8 mouse cellular contexts compared by ENCODE assay signal in the genomic region with DNA sequence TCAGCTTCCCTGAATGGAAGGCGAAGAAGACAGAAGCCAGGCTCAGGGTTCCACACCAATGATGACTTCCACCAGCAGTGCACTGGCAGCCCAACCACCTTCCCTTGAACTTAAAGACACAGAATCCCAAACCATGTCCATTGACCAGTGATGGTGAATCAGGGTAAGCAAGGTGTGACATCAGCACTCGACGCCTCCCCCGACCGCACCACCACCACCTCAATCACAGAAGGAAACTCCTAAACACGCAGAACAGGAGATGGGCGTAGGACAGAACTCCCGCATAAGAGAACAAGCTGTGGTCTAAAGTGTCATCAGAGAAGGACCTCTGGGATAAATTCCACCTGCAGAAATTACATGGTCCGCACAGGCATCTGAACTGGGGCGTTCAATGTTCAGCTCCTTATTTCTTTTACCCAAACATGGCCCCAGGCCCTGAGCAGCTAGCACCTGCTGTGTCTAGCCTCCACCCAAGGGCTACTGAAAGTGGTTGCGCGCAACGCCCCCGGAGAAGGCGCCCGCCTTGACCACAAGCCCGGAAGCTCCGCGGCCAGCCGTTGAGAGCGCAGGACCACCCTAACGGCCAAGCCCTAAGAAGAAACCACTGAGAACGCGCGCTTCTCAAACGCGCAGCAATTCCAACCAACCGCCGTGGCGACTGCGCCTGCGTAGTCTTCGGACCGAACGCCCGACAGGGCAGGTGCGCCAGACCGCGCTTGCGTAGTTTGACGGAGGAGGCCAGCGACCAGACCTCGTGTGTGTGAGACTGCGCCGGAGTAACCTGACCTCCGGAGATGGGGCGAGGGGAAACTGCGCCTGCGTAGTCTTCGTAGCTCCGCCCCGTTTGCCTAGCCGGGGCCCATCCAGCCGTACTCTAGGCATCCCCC. TPM values are rescaled to one million over a fixed set of nuclear protein-coding genes. Genes with fewer than 3 reads are reported as not detected.
A peak's percentile ranks its signal among the peaks of the same experiment; 100 is the strongest.
DNase-seq lines count a peak whose midpoint lies in the region; ATAC-seq and TF ChIP-seq lines count a peak whose summit lies in the region.

No protein-coding gene starts in this region.

- intact Hi-C loops in heart, postnatal 36 days (cut with DNase I): loop anchor here (5.0 kb wide), 2 partner anchors 66 to 116 kb away; a partner anchor contains a TSS

- H3K9me3 ChIP-seq in G1E (replicated peaks): no peaks in the 10 kb centered on the region
- H3K9me3 ChIP-seq in forebrain, embryonic 16.5 days (ENCODE audit: control insufficient read depth, low read length): no peaks in the 10 kb centered on the region
- H3K9me3 ChIP-seq in lung, embryonic 14.5 days (ENCODE audit: low read depth, low read length): no peaks in the 10 kb centered on the region

- H3K36me3 ChIP-seq in G1E (replicated peaks): peaks cover 18% of the 10 kb centered on the region
- H3K36me3 ChIP-seq in forebrain, embryonic 16.5 days (ENCODE audit: control insufficient read depth, insufficient read depth): no peaks in the 10 kb centered on the region; the same call in 1 of the 2 replicates
- peaks cover 10% of the 10 kb centered on the region for H3K36me3 ChIP-seq in lung, embryonic 14.5 days (ENCODE audit: insufficient read depth)
- no peaks in the 10 kb centered on the region for H3K36me3 ChIP-seq in thymus, adult 2 months (ENCODE audit: control insufficient read depth, insufficient read depth, low read length)

- H3K4me1 ChIP-seq in G1E (ENCODE audit: insufficient read depth, low read depth, low read length): peaks cover 39% of the 10 kb centered on the region
- peaks cover 24% of the 10 kb centered on the region for H3K4me1 ChIP-seq in forebrain, embryonic 16.5 days (replicated peaks; ENCODE audit: control insufficient read depth, insufficient read depth, low read length)
- H3K4me1 ChIP-seq in lung, embryonic 14.5 days (ENCODE audit: insufficient read depth): no peaks in the 10 kb centered on the region
- peaks cover 8% of the 10 kb centered on the region for H3K4me1 ChIP-seq in olfactory bulb, adult 2 months (ENCODE audit: control insufficient read depth, insufficient read depth, low read length)
- H3K4me1 ChIP-seq in thymus, adult 2 months (replicated peaks; ENCODE audit: control insufficient read depth, insufficient read depth, low read length): peaks cover 18% of the 10 kb centered on the region

- peak overlapping the region; percentile 92 for H3K4me3 ChIP-seq in G1E (ENCODE audit: low read depth, low read length)
- H3K4me3 ChIP-seq in forebrain, embryonic 16.5 days (replicated peaks; ENCODE audit: low read length): peak overlapping the region; percentile 87
- peak overlapping the region; percentile 58 for H3K4me3 ChIP-seq in layer of hippocampus, adult 2 months
- peak overlapping the region; percentile 82 for H3K4me3 ChIP-seq in lung, embryonic 14.5 days (ENCODE audit: low read depth, low read length)
- peak overlapping the region; percentile 70 for H3K4me3 ChIP-seq in olfactory bulb, adult 2 months (ENCODE audit: insufficient read depth, low read depth, low read length)
- H3K4me3 ChIP-seq in thymus, adult 2 months (ENCODE audit: control insufficient read depth, insufficient read depth, low read length): peak overlapping the region; percentile 48

- H3K27ac ChIP-seq in forebrain, embryonic 16.5 days (ENCODE audit: low read length): peak overlapping the region; percentile 85
- peak overlapping the region; percentile 94 for H3K27ac ChIP-seq in layer of hippocampus, adult 2 months
- H3K27ac ChIP-seq in lung, embryonic 14.5 days (ENCODE audit: low read depth): peak overlapping the region; percentile 88
- H3K27ac ChIP-seq in olfactory bulb, adult 2 months (ENCODE audit: insufficient read depth, low read depth, low read length): peak overlapping the region; percentile 43
- peak overlapping the region; percentile 56 for H3K27ac ChIP-seq in thymus, adult 2 months (ENCODE audit: control insufficient read depth, insufficient read depth, low read length)

- peak; percentile 63; the same call in 1 of the 2 replicates for TF ChIP-seq POLR2A in olfactory bulb, adult 2 months (IDR thresholded peaks at IDR 0.05; ENCODE audit: insufficient read depth, low read depth, low read length)
- TF ChIP-seq POLR2A in thymus, adult 2 months (IDR thresholded peaks at IDR 0.05; ENCODE audit: control insufficient read depth, extremely low read depth, insufficient read depth, low read length, poor library complexity): peak; percentile 91

- WGBS in forebrain, embryonic 16.5 days: 7% methylated on average over 54 of the region's 54 CpGs
- WGBS in lung, embryonic 14.5 days: 6% methylated on average over 54 of the region's 54 CpGs
- WGBS in olfactory bulb, adult 2 months: 6% methylated on average over 54 of the region's 54 CpGs
- 4% methylated on average over 54 of the region's 54 CpGs for WGBS in thymus, adult 2 months

- H3K4me2 ChIP-seq in forebrain, embryonic 16.5 days (ENCODE audit: low read length): peak overlapping the region; percentile 95
- H3K4me2 ChIP-seq in lung, embryonic 14.5 days: peak overlapping the region; percentile 88

- TF ChIP-seq CTCF in G1E (IDR thresholded peaks at IDR 0.05; ENCODE audit: low read depth, low read length): no peak
- no peak for TF ChIP-seq CTCF in layer of hippocampus, adult 2 months (conservative IDR thresholded peaks at IDR 0.05)
- TF ChIP-seq CTCF in lung, embryonic 14.5 days (IDR thresholded peaks at IDR 0.05; ENCODE audit: low read depth): no peak
- no peak for TF ChIP-seq CTCF in olfactory bulb, adult 2 months (IDR thresholded peaks at IDR 0.05; ENCODE audit: insufficient read depth, low read depth, low read length)
- peak; percentile 44; the same call in 1 of the 2 replicates for TF ChIP-seq CTCF in thymus, adult 2 months (IDR thresholded peaks at IDR 0.05; ENCODE audit: borderline replicate concordance, control insufficient read depth, extremely low read depth, insufficient read depth, low read length, poor library complexity)

- peak; percentile 97 for ATAC-seq in G1E (ENCODE audit: extremely low read depth, insufficient number of reproducible peaks, low FRiP score, poor library complexity, severe bottlenecking)
- peak; percentile 97 for ATAC-seq in forebrain, embryonic 16.5 days
- ATAC-seq in lung, embryonic 14.5 days (ENCODE audit: insufficient read depth): peak; percentile 98

- H3K27me3 ChIP-seq in G1E (ENCODE audit: insufficient read depth, low read length): no peaks in the 10 kb centered on the region
- H3K27me3 ChIP-seq in forebrain, embryonic 16.5 days (replicated peaks; ENCODE audit: control insufficient read depth, insufficient read depth, low read length): no peaks in the 10 kb centered on the region
- H3K27me3 ChIP-seq in lung, embryonic 14.5 days (ENCODE audit: insufficient read depth, low read length): no peaks in the 10 kb centered on the region
- H3K27me3 ChIP-seq in thymus, adult 2 months (ENCODE audit: control insufficient read depth, insufficient read depth, low read length): no peaks in the 10 kb centered on the region

- peak; percentile 96 for DNase-seq in G1E (ENCODE audit: low spot score)
- peak; percentile 98 to 100 for DNase-seq in cerebellum, adult 18-20 months
- peak; percentile 97 for DNase-seq in heart, postnatal 36 days
- peak; percentile 98 to 99 for DNase-seq in layer of hippocampus, adult 2 months (ENCODE audit: low spot score in 2 of 2)
- peak; percentile 99 for DNase-seq in lung, embryonic 14.5 days
- peak; percentile 98 for DNase-seq in thymus, adult 2 months

- H3K9ac ChIP-seq in forebrain, embryonic 16.5 days (replicated peaks; ENCODE audit: low read depth, low read length): peak overlapping the region; percentile 74
- H3K9ac ChIP-seq in lung, embryonic 14.5 days: peak overlapping the region; percentile 51

RNA-seq across cellular contexts. Expression of a gene that starts 0.5 kb away (rescaled TPM):
- total RNA-seq in G1E (2014; fragmentation: Nextera tagmentation) (37.2 and 48.6 TPM in 2 replicates), G1E (2017) (40.8 and 43.3 TPM in 2 replicates)
- 11.0 and 11.6 TPM in 2 replicates for polyA plus RNA-seq in G1E (2012)
- polyA plus RNA-seq in forebrain, embryonic 16.5 days (2015; fragmentation: Nextera tagmentation; extraction: Ambion mirVana): 23.1 and 23.8 TPM in 2 replicates
- total RNA-seq in heart, postnatal 36 days (2021): 1 to 10 TPM; 7.9 to 8.1 TPM
- total RNA-seq in layer of hippocampus, adult 2 months (2021): 1 to 10 TPM; 9.1 to 9.4 TPM
- 23.1 and 23.2 TPM in 2 replicates for polyA plus RNA-seq in lung, embryonic 14.5 days (2014; fragmentation: Nextera tagmentation; extraction: Ambion mirVana)
- polyA plus RNA-seq in olfactory bulb, adult 2 months (2012; ENCODE audit: insufficient read depth, insufficient read length, low replicate concordance, missing spikeins): not detected in 2 replicates
- polyA plus RNA-seq in thymus, adult 2 months (2012; rRNA removed): 36.6 and 41.3 TPM in 2 replicates

RNA-seq across cellular contexts. Expression of a gene that starts 16.9 kb away (rescaled TPM):
- total RNA-seq in G1E (2014; fragmentation: Nextera tagmentation): 52.4 and 59.4 TPM in 2 replicates
- total RNA-seq in G1E (2017): 51.8 and 64.0 TPM in 2 replicates
- 38.6 and 49.8 TPM in 2 replicates for polyA plus RNA-seq in G1E (2012)
- polyA plus RNA-seq in forebrain, embryonic 16.5 days (2015; fragmentation: Nextera tagmentation; extraction: Ambion mirVana): 27.3 and 27.6 TPM in 2 replicates
- total RNA-seq in heart, postnatal 36 days (2021): 10 to 100 TPM; 30.1 to 35.3 TPM
- total RNA-seq in layer of hippocampus, adult 2 months (2021): 10 to 100 TPM; 52.5 to 60.6 TPM
- polyA plus RNA-seq in lung, embryonic 14.5 days (2014; fragmentation: Nextera tagmentation; extraction: Ambion mirVana): 23.1 and 27.0 TPM in 2 replicates
- 206 TPM in 1 of 2 replicates, not detected in the other for polyA plus RNA-seq in olfactory bulb, adult 2 months (2012; ENCODE audit: insufficient read depth, insufficient read length, low replicate concordance, missing spikeins)
- 35.8 and 38.4 TPM in 2 replicates for polyA plus RNA-seq in thymus, adult 2 months (2012; rRNA removed)

Comparison
In these comparisons a context has a peak if more than half of its experiments do, and no peak if none do; other contexts are left out.
1. Peak in every context shown above with its lines: DNase-seq, ATAC-seq, H3K4me3 ChIP-seq and H3K27ac ChIP-seq.
2. H3K27ac ChIP-seq: peak in every context shown above with its lines; median percentile 94 in layer of hippocampus, adult 2 months; 88 in lung, embryonic 14.5 days; 85 in forebrain, embryonic 16.5 days; 56 in thymus, adult 2 months; 43 in olfactory bulb, adult 2 months.
3. RNA of a gene that starts 0.5 kb away (polyA plus RNA-seq): 36.6 to 41.3 TPM in thymus, adult 2 months, 23.1 to 23.2 TPM in lung, embryonic 14.5 days, 23.1 to 23.8 TPM in forebrain, embryonic 16.5 days and 11.0 to 11.6 TPM in G1E; not detected in olfactory bulb, adult 2 months; every median in the first group is over 10 times any median in the second.